Mouse (Mus musculus): Measurements from ENCODE around the gene Gli3. TPM values are rescaled to one million over a fixed set of nuclear protein-coding genes. Genes with fewer than 3 reads are reported as not detected.

The Gli3 gene
- polyA plus RNA-seq, 2 experiments: 33.4 to 42.6 TPM

GRCm38 (mm10) chr13:15550027-15550602 is 87.1 kb downstream of the Gli3 start:
- Histone ChIP-seq H3K4me1 (ENCODE audit: control insufficient read depth, insufficient read depth, low read length) (peaks cover 59% of the 10 kb centered on the region), H3K4me2 (replicated peaks; ENCODE audit: low read depth, low read length, severe bottlenecking) (no peak overlapping the region), H3K27me3 (ENCODE audit: control insufficient read depth, insufficient read depth, low read length) (no peaks in the 10 kb centered on the region), H3K9me3 (ENCODE audit: control insufficient read depth, low read length) (no peaks in the 10 kb centered on the region), H3K9ac (ENCODE audit: low read depth, low read length, severe bottlenecking) (no peak overlapping the region), H3K27ac (replicated peaks; ENCODE audit: low read depth, low read length) (0 out of 2 replicates have a peak overlapping the region, but pooled peaks have one; percentile 11), H3K4me3 (replicated peaks; ENCODE audit: low read length) (no peak overlapping the region), H3K36me3 (ENCODE audit: control insufficient read depth, insufficient read depth, low read length) (peaks cover 12% of the 10 kb centered on the region; the same call in 1 of the 2 replicates)
- ATAC-seq (ENCODE audit: low FRiP score, low read depth): no peak
- no peak for DNase-seq (ENCODE audit: low spot score)
- 33% methylated on average over 8 of the region's 8 CpGs for WGBS
- TF ChIP-seq POLR2A (IDR thresholded peaks at IDR 0.05; ENCODE audit: borderline replicate concordance, extremely low read depth, insufficient read depth, insufficient read length): no peak

- ATAC-seq (ENCODE audit: low FRiP score, low read depth): no peak
These were observed 87.7 kb downstream of the Gli3 start for GRCm38 (mm10) chr13:15550731-15551130.

GRCm38 (mm10) chr13:15552009-15552408 is 89.0 kb downstream of the Gli3 start:
- 41% methylated on average over 3 of the region's 3 CpGs for WGBS
- ATAC-seq (ENCODE audit: low FRiP score, low read depth): peak; percentile 27; the same call in 1 of the 2 replicates
- H3K4me1 ChIP-seq (ENCODE audit: control insufficient read depth, insufficient read depth, low read length): peaks cover 46% of the 10 kb centered on the region

More at GRCm38 (mm10) chr13:15550731-15551130, 87.7 kb downstream of the Gli3 start:
- H3K27me3 ChIP-seq (ENCODE audit: control insufficient read depth, insufficient read depth, low read length): no peaks in the 10 kb centered on the region
- H3K27ac ChIP-seq (replicated peaks; ENCODE audit: low read depth, low read length): peak overlapping the region; percentile 63; the same call in 1 of the 2 replicates
- H3K4me1 ChIP-seq (ENCODE audit: control insufficient read depth, insufficient read depth, low read length): peaks cover 53% of the 10 kb centered on the region
- no peak overlapping the region for H3K9ac ChIP-seq (ENCODE audit: low read depth, low read length, severe bottlenecking)
- no peaks in the 10 kb centered on the region for H3K9me3 ChIP-seq (ENCODE audit: control insufficient read depth, low read length)
- 56% methylated on average over 6 of the region's 6 CpGs for WGBS
- no peak overlapping the region for H3K4me3 ChIP-seq (replicated peaks; ENCODE audit: low read length)
- peaks cover 12% of the 10 kb centered on the region; the same call in 1 of the 2 replicates for H3K36me3 ChIP-seq (ENCODE audit: control insufficient read depth, insufficient read depth, low read length)
- no peak for DNase-seq (ENCODE audit: low spot score)
- no peak for TF ChIP-seq POLR2A (IDR thresholded peaks at IDR 0.05; ENCODE audit: borderline replicate concordance, extremely low read depth, insufficient read depth, insufficient read length)
- no peak overlapping the region for H3K4me2 ChIP-seq (replicated peaks; ENCODE audit: low read depth, low read length, severe bottlenecking)

GRCm38 (mm10) chr13:15556646-15557098 is 93.6 kb downstream of the Gli3 start:
- WGBS: 54% methylated on average over 2 of the region's 2 CpGs
- TF ChIP-seq POLR2A (IDR thresholded peaks at IDR 0.05; ENCODE audit: borderline replicate concordance, extremely low read depth, insufficient read depth, insufficient read length): no peak
- Histone ChIP-seq H3K36me3 (ENCODE audit: control insufficient read depth, insufficient read depth, low read length) (no peaks in the 10 kb centered on the region), H3K27ac (replicated peaks; ENCODE audit: low read depth, low read length) (no peak overlapping the region), H3K9ac (ENCODE audit: low read depth, low read length, severe bottlenecking) (no peak overlapping the region), H3K4me2 (replicated peaks; ENCODE audit: low read depth, low read length, severe bottlenecking) (no peak overlapping the region), H3K4me3 (replicated peaks; ENCODE audit: low read length) (no peak overlapping the region), H3K27me3 (ENCODE audit: control insufficient read depth, insufficient read depth, low read length) (no peaks in the 10 kb centered on the region), H3K9me3 (ENCODE audit: control insufficient read depth, low read length) (no peaks in the 10 kb centered on the region), H3K4me1 (ENCODE audit: control insufficient read depth, insufficient read depth, low read length) (peaks cover 40% of the 10 kb centered on the region)
- ATAC-seq (ENCODE audit: low FRiP score, low read depth) (no peak), DNase-seq (ENCODE audit: low spot score) (no peak)

More at GRCm38 (mm10) chr13:15552009-15552408, 89.0 kb downstream of the Gli3 start:
- no peak for DNase-seq (ENCODE audit: low spot score)
- TF ChIP-seq POLR2A (IDR thresholded peaks at IDR 0.05; ENCODE audit: borderline replicate concordance, extremely low read depth, insufficient read depth, insufficient read length): no peak
- H3K9me3 ChIP-seq (ENCODE audit: control insufficient read depth, low read length): no peaks in the 10 kb centered on the region
- peak overlapping the region; percentile 62 for H3K27ac ChIP-seq (replicated peaks; ENCODE audit: low read depth, low read length)
- no peaks in the 10 kb centered on the region for H3K27me3 ChIP-seq (ENCODE audit: control insufficient read depth, insufficient read depth, low read length)
- H3K36me3 ChIP-seq (ENCODE audit: control insufficient read depth, insufficient read depth, low read length): peaks cover 12% of the 10 kb centered on the region; the same call in 1 of the 2 replicates
- H3K4me2 ChIP-seq (replicated peaks; ENCODE audit: low read depth, low read length, severe bottlenecking): no peak overlapping the region
- no peak overlapping the region for H3K4me3 ChIP-seq (replicated peaks; ENCODE audit: low read length)
- no peak overlapping the region for H3K9ac ChIP-seq (ENCODE audit: low read depth, low read length, severe bottlenecking)

GRCm38 (mm10) chr13:15561441-15561840 is 98.4 kb downstream of the Gli3 start:
- Histone ChIP-seq H3K4me1 (ENCODE audit: control insufficient read depth, insufficient read depth, low read length) (peaks cover 34% of the 10 kb centered on the region), H3K27ac (replicated peaks; ENCODE audit: low read depth, low read length) (no peak overlapping the region), H3K36me3 (ENCODE audit: control insufficient read depth, insufficient read depth, low read length) (no peaks in the 10 kb centered on the region), H3K4me2 (replicated peaks; ENCODE audit: low read depth, low read length, severe bottlenecking) (no peak overlapping the region), H3K27me3 (ENCODE audit: control insufficient read depth, insufficient read depth, low read length) (no peaks in the 10 kb centered on the region), H3K4me3 (replicated peaks; ENCODE audit: low read length) (no peak overlapping the region), H3K9ac (ENCODE audit: low read depth, low read length, severe bottlenecking) (no peak overlapping the region), H3K9me3 (ENCODE audit: control insufficient read depth, low read length) (0 out of 2 replicates have a peak, but pooled peaks cover 5% of the 10 kb centered on the region)
- no peak for TF ChIP-seq POLR2A (IDR thresholded peaks at IDR 0.05; ENCODE audit: borderline replicate concordance, extremely low read depth, insufficient read depth, insufficient read length)
- ATAC-seq (ENCODE audit: low FRiP score, low read depth) (no peak), DNase-seq (ENCODE audit: low spot score) (no peak)
- 75% methylated on average over 3 of the region's 3 CpGs for WGBS

Measured in limb, embryonic 14.5 days (tissue).